ENCODE assay signal across 8 mouse cellular contexts in genomic region chr15:97248296-97248695, GRCm38 (mm10). TPM values are rescaled to one million over a fixed set of nuclear protein-coding genes. Genes with fewer than 3 reads are reported as not detected.
A peak's percentile ranks its signal among the peaks of the same experiment; 100 is the strongest.
DNase-seq lines count a peak whose midpoint lies in the region; ATAC-seq and TF ChIP-seq lines count a peak whose summit lies in the region.

No protein-coding gene starts in this region.

- no peaks in the 10 kb centered on the region for H3K27me3 ChIP-seq in ES-Bruce4 (ENCODE audit: control insufficient read depth, insufficient read depth, low read length, poor library complexity, severe bottlenecking)
- no peaks in the 10 kb centered on the region for H3K27me3 ChIP-seq in kidney, embryonic 14.5 days (ENCODE audit: control insufficient read depth, insufficient read depth, low read length)

- DNase-seq in 3134 (ENCODE audit: extremely low read depth, insufficient read length, low spot score): peak; percentile 36
- DNase-seq in thymus, postnatal 4 days: peak; percentile 30
- no peak for DNase-seq in cerebellum, postnatal 10 days
- no peak for DNase-seq in frontal cortex, postnatal 36 days (ENCODE audit: low spot score in 2 of 2)

- TF ChIP-seq EP300 in ES-Bruce4 (IDR thresholded peaks at IDR 0.05; ENCODE audit: insufficient read depth, low read depth, low read length): no peak

- H3K4me2 ChIP-seq in kidney, embryonic 14.5 days (replicated peaks; ENCODE audit: low read depth, low read length): peak overlapping the region; percentile 90

- peak overlapping the region; percentile 94; the same call in 1 of the 2 replicates for H3K9ac ChIP-seq in ES-Bruce4 (ENCODE audit: low read depth, poor library complexity, severe bottlenecking)
- H3K9ac ChIP-seq in kidney, embryonic 14.5 days (ENCODE audit: low read depth, low read length): peak overlapping the region; percentile 93

- no peaks in the 10 kb centered on the region for H3K79me2 ChIP-seq in macrophage (ENCODE audit: inconsistent target)

- H3K27ac ChIP-seq in ES-Bruce4 (ENCODE audit: insufficient read depth, low read length): no peak overlapping the region
- H3K27ac ChIP-seq in kidney, embryonic 14.5 days (ENCODE audit: low read depth, low read length): peak overlapping the region; percentile 89
- H3K27ac ChIP-seq in macrophage: no peak overlapping the region

- peak; percentile 50 for ATAC-seq in granulocyte monocyte progenitor cell, adult 5-6 weeks (replicated peaks; ENCODE audit: poor library complexity, severe bottlenecking)
- no peak for ATAC-seq in kidney, embryonic 14.5 days (ENCODE audit: low FRiP score, low TSS enrichment)

- TF ChIP-seq CTCF in ES-Bruce4 (IDR thresholded peaks at IDR 0.05; ENCODE audit: low read depth, low read length): no peak

- no peaks in the 10 kb centered on the region for H3K9me3 ChIP-seq in ES-Bruce4 (replicated peaks; ENCODE audit: control insufficient read depth, insufficient read depth, low read length, poor library complexity, severe bottlenecking)
- peaks cover 3% of the 10 kb centered on the region; the same call in 1 of the 2 replicates for H3K9me3 ChIP-seq in kidney, embryonic 14.5 days (ENCODE audit: control insufficient read depth, low read length)

- H3K4me3 ChIP-seq in ES-Bruce4 (ENCODE audit: low read depth, low read length) (no peak overlapping the region), macrophage (ENCODE audit: inconsistent target) (peak overlapping the region; percentile 35)
- H3K4me3 ChIP-seq in kidney, embryonic 14.5 days (ENCODE audit: low read length): peak overlapping the region; percentile 80

- no peak for TF ChIP-seq POLR2A in ES-Bruce4 (IDR thresholded peaks at IDR 0.05; ENCODE audit: insufficient read depth, low read length)

- H3K36me3 ChIP-seq in ES-Bruce4 (ENCODE audit: control insufficient read depth, insufficient read depth, low read length, poor library complexity, severe bottlenecking): no peaks in the 10 kb centered on the region
- H3K36me3 ChIP-seq in kidney, embryonic 14.5 days (ENCODE audit: control insufficient read depth, insufficient read depth, low read length): no peaks in the 10 kb centered on the region
- H3K36me3 ChIP-seq in macrophage (ENCODE audit: inconsistent target): no peaks in the 10 kb centered on the region

- WGBS in kidney, embryonic 14.5 days: 33% methylated on average over 8 of the region's 8 CpGs
- WGBS in macrophage (ENCODE audit: missing documents): 6% methylated on average over 8 of the region's 8 CpGs

- H3K4me1 ChIP-seq in ES-Bruce4 (ENCODE audit: control insufficient read depth, insufficient read depth, low read length): no peaks in the 10 kb centered on the region
- no peaks in the 10 kb centered on the region for H3K4me1 ChIP-seq in kidney, embryonic 14.5 days (ENCODE audit: control insufficient read depth, insufficient read depth, low read length)

RNA-seq across cellular contexts. Expression of gene Amigo2, which starts 1.2 kb away (rescaled TPM):
- 1.5 and 1.8 TPM in 2 replicates for polyA plus RNA-seq in ES-Bruce4 (2011; ENCODE audit: insufficient read depth, insufficient read length, low read depth, missing spikeins)
- 0.79 TPM in 1 of 2 replicates, not detected in the other for total RNA-seq in granulocyte monocyte progenitor cell, adult 5-6 weeks (2014; fragmentation: Nextera tagmentation)
- total RNA-seq in granulocyte monocyte progenitor cell, adult 5-6 weeks (2017): 0.26 and 1.2 TPM in 2 replicates
- 11.9 and 16.9 TPM in 2 replicates for polyA plus RNA-seq in kidney, embryonic 14.5 days (2014; fragmentation: Nextera tagmentation; extraction: Ambion mirVana)
- total RNA-seq in macrophage (2018; cell fraction: chromatin; rRNA removed): under 1 TPM in 4 of 26 experiments, not detected in 22; 0.19 to 0.47 (median 0.24) TPM
- under 1 TPM in 9 of 26 experiments, not detected in 17; 0.03 to 0.10 (median 0.06) TPM for total RNA-seq in macrophage (2018; cell fraction: cytosol; rRNA removed)
- total RNA-seq in macrophage (2018; cell fraction: nucleus; rRNA removed): under 1 TPM in 1 of 26 experiments, not detected in 25; 0.22 TPM
- not detected in 3 replicates for polyA plus RNA-seq in macrophage (2018)

RNA-seq across cellular contexts. Expression of gene Pced1b, which starts 1.4 kb away (rescaled TPM):
- polyA plus RNA-seq in ES-Bruce4 (2011; ENCODE audit: insufficient read depth, insufficient read length, low read depth, missing spikeins) (38.2 and 41.0 TPM in 2 replicates), macrophage (2018) (3.3 to 9.5 TPM (median 3.8 TPM) in 3 replicates)
- 32.8 and 48.3 TPM in 2 replicates for total RNA-seq in granulocyte monocyte progenitor cell, adult 5-6 weeks (2014; fragmentation: Nextera tagmentation)
- total RNA-seq in granulocyte monocyte progenitor cell, adult 5-6 weeks (2017): 12.3 and 13.7 TPM in 2 replicates
- polyA plus RNA-seq in kidney, embryonic 14.5 days (2014; fragmentation: Nextera tagmentation; extraction: Ambion mirVana): 5.4 and 8.7 TPM in 2 replicates
- 10 to 100 TPM in 9 of 26 experiments, 1 to 10 TPM in 15, under 1 TPM in 2; 0.87 to 14.2 (median 7.4) TPM for total RNA-seq in macrophage (2018; cell fraction: chromatin; rRNA removed)
- 10 to 100 TPM in 2 of 26 experiments, 1 to 10 TPM in 22, under 1 TPM in 2; 0.96 to 12.4 (median 4.9) TPM for total RNA-seq in macrophage (2018; cell fraction: cytosol; rRNA removed)
- total RNA-seq in macrophage (2018; cell fraction: nucleus; rRNA removed): 10 to 100 TPM in 12 of 26 experiments, 1 to 10 TPM in 14; 1.8 to 24.2 (median 9.6) TPM

Comparison
In these comparisons a context has a peak if more than half of its experiments do, and no peak if none do; other contexts are left out.
1. DNase-seq: peak in 3134 (single experiment) and thymus, postnatal 4 days (single experiment); none in cerebellum, postnatal 10 days (0 of 2) and frontal cortex, postnatal 36 days (0 of 2).